Mouse (Mus musculus) frontal cortex, postnatal 36 days (tissue): ENCODE data around the gene Fam111a.

Experiments
- DNase-seq, 2 experiments: peaks; one replicate each; pipeline ENCODE4 v3.0.0; 2022; ENCODE audit warnings: low spot score in 2 of 2

Fam111a gene

DNA sequence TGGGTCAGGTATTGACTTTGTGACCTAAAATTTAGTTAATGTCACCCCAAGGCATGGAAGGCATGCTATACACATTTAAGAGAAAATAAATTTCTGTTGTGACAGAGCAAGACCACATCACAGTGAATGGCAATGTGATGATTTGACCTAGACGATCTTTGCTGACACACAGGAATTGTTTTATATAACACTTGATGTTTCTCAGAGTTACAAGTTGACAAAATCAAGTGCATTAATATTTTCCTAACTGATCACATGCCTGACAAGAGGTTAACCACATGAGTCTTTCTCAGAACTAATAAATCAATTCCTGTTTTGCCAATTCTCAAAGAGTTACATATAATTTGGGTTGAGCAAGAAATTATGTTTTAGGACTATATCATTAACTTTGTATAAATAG lies 68.1 kb downstream of the Fam111a start:
- no peak for DNase-seq

DNA sequence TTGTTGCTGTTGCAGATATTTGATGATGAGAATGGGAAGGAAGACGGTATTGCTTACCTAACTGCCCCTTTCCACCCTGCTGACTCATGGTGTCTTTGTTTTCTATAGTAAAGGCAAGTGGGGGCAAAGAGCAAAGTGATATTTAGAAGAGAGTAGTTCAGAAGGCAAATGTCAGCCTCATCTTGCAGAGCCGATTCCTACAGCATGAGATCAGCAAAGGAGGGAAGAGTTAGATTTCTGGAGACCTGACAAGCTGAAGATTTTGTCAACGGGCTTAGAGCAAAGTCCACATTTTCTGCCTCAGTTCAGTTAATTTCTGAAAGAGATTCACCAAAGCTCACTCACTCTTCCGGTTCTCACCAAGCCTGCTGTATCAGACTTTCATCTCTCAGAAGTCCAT lies 87.6 kb downstream of the Fam111a start, which contains the start of gene Glyat:
Glyat (plus strand) TSS at position 133 of the 400 bp plus-strand sequence.
- no peak for DNase-seq

DNA sequence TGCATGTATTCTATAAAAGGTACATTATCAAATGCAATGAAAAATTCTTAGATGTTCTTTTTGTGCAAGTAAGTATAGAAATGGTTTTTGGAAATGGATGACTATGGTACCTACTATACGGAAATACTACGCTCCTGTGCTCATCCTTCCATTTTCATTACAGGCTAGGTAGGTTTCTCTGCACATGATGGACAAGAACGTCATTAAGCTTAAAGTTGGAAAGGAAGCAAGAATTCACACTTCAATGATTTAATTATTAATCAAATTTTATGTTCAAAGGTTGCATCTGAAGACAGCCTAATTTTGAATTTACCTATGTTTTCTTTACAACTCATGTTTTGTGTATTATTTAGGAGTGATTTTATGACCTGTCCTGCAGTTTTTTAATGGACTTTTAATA lies 88.7 kb downstream of the Fam111a start:
- no peak for DNase-seq

DNA sequence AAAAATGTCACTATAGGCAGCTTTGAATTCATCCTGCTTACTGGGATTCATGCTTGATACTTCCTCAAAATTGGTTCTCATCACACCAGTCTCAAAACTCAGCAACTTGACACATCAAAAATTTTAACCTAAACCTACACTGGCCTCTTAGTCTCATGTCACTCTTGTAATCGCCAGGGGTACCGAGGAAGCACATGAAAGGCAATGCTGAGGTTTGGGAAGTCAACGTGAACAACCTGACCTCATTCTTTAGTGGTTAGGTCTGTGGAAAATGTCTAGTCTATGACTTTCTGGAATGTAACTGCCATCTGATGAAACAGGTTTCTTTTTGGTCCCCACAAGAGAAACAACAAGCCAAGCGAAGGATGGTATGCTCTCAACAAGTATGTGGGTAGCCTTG lies 89.4 kb downstream of the Fam111a start:
- DNase-seq = no peak

DNA sequence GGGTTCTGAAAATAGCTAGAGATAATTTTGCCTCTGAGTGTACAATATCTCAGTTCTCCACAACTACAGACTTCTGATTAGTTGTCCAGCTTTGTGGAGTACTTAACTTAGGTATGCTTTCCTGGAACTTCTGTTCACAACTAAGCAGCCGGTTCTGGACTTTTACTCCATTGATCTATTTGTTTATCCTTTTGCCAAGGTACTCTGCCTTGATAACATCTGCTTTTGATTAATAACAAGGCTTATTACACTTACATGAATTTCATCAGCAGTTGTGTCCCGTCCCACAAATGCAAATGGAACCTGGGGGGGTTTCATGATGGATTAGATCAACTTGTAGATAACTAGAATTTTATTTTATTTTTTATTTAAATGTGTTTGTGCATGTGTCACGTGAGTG lies 91.3 kb downstream of the Fam111a start:
- no peak for DNase-seq

DNA sequence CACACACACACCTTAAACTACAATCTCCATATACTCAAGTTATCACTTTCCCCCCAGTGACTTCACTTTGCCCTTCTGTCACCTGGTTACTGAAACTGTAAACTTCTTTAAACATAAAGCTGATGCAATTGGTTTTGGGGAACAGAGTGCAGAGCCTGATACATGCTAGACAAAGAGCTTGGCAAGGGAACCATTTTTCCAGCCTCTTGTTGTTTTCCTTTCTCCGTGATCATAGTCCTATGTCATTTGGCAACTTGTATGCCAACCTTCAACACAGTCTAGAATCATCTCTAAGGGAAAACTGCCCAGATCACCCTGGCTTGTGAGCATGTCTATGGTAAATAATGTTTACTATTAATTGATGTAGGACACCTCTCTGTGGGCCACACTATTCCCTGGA lies 92.5 kb downstream of the Fam111a start:
- no peak for DNase-seq
